Mouse (Mus musculus) gastrocnemius, postnatal 36 days (tissue): ENCODE results near the gene Gm49661. TPM values are rescaled to one million over a fixed set of nuclear protein-coding genes. Genes with fewer than 3 reads are reported as not detected.

Experiments
- DNase-seq, 2 experiments: peaks; one replicate each; pipeline ENCODE4 v3.0.0; 2022
- intact Hi-C: fragments of 180-260 bp; cut with DNase I; formaldehyde crosslinking; loops from one replicate; pipeline ENCODE4 v1.15.1; 2025
- total RNA-seq, 2 experiments: library from RNA; stranded (reverse); gene quantifications; 2 replicates each; pipeline ENCODE4 v1.2.3; 2021

The Gm49661 gene
- total RNA-seq, 2 experiments from 2014 or later: not detected

DNA sequence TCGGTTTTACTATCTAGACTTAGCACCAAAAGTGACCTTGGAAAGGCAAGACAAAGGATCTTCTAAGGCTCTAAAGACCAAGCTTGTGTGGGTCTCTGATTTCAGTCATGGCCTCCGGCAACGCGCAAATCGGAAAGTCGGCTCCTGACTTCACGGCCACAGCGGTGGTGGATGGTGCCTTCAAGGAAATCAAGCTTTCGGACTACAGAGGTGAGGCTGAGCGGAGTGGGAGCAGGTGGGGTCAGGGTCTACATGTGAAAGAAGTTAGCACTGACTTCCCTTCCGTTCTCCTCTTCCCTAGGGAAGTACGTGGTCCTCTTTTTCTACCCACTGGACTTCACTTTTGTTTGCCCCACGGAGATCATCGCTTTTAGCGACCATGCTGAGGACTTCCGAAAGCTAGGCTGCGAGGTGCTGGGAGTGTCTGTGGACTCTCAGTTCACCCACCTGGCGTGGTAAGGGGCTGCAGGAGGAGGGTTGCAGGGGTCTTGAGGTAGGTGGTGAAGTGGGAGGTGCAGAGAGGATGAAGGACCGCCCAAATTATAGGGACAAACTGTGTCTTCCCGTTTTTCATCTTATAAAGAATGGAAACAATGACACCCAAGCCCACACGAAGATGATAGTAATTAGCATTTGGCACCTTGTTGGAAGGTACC, 1.0 kb upstream of the Gm49661 start:
- no peak for DNase-seq
- intact Hi-C loops: no loop called here

- no peak for DNase-seq
- intact Hi-C loops: loop anchor here (5.0 kb wide), 1 partner anchor 34 kb away; no protein-coding TSS in a partner anchor
These were observed 583 bp downstream of the Gm49661 start for GRCm38 (mm10) chr8:84968650-84969049.

DNA sequence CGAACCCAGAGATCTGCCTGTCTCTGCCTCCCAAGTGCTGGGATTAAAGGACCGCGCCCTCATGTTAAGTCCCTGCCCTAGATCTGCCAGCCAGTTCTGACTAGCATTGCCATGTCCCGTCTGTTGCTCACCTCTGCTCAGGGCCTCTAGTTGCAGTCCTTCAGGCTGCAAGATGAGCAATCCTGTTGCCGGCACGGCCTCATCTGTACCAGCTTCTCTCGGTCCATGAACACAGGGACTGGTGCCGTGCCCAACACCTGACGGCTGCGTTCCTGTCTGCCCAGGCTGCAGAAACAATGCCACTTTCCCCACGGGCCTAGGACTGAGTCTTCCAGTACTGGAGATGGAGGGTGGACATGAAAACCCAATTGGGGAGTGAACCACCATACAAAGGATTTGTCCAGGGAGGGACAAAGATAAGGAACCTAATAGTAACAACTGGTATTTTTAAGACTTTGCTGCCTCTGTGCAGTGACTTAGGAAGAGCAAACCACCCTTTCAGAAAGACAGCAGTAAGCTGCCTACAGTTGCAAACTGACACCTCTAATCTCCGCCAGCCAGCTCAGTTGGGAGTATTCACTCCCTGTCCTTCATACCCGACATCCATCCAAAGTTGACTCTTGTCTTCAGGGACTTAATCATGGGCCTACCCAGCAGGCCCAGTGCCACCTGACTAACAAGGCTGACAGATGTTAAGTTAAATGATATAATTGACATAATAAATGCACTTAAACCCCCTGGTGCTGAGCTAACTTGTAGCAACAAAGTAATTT, 1.5 kb downstream of the Gm49661 start:
- intact Hi-C loops: loop anchor here (5.0 kb wide), 1 partner anchor 35 kb away; no protein-coding TSS in a partner anchor
- no peak for DNase-seq

- no peak for DNase-seq
- intact Hi-C loops: loop anchor here (5.0 kb wide), 1 partner anchor 36 kb away; no protein-coding TSS in a partner anchor
These were observed 2.6 kb downstream of the Gm49661 start for GRCm38 (mm10) chr8:84966603-84967002.

DNA sequence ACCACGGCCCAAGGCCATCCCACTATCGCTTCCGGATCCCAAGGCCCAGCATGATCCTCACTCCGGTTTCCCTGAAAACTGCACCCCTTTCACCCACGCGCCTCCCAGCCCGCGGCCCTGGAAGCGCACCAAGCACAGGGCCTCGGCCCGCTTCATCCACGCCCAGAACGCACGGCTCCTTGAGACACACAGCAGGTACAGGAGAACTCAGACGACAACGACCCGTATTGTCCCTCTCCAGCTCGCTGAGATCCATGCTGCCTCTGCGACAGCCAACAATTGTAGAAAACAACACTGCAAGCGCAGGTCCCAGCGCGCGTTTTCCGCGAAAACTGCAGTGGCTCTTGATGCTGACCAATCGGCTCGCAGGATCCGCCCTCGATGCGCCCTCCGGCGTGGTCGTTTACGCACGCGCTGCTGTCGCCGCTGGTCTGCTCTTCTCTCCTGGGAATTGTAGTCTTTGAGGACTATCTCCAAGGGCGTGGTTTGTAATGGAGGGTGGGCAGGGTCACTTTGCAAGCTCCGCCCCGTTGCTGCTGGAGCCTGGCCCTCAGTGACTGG, 3.4 kb downstream of the Gm49661 start:
- intact Hi-C loops: loop anchor here (5.0 kb wide), 1 partner anchor 36 kb away; no protein-coding TSS in a partner anchor
- DNase-seq: peak; percentile 85 to 90

DNA sequence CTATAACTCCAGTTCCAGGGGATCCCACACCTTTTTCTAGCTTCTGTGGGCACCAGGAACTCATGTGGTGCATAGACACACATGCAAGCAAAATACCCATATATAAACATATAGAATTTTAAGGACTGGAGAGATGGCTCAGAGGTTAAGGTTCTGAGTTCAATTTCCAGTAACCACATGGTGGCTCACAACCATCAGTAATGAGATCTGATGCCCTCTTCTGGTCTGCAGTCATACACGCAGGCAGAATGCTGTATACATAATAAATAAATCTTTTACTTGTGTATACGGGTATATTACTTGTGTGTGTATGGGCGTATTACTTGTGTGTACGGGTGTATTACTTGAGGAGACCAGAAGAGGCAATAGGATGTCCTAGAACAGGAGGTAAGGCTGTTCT, 5.3 kb downstream of the Gm49661 start:
- intact Hi-C loops: no loop called here
- DNase-seq: no peak

DNA sequence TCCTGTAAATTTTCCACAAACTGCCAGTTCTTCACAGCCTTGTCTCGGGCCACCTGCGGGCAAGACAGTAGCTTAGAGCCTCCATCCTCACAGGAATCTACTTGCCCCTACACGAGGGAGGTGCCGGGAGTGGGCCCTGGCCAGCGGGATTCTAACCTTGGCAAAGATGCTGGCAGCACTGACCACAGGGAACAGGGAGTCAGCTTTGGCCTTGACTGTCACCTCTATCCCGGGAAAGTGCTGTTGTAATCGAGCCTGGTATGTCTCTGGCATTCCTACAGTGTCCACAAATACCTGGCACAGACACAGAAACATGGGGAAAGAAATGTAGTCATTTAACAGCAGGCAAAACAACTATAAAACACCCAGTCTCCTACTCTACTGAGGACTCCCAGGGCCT, 9.4 kb downstream of the Gm49661 start:
- intact Hi-C loops: loop anchor here (5.0 kb wide), 1 partner anchor 93 kb away; no protein-coding TSS in a partner anchor
- DNase-seq: no peak

- peak in 1 of 2 experiments; percentile 44 for DNase-seq
- intact Hi-C loops: loop anchor here (5.0 kb wide), 1 partner anchor 89 kb away; no protein-coding TSS in a partner anchor
These were observed 12.5 kb downstream of the Gm49661 start for GRCm38 (mm10) chr8:84956768-84957167.

- intact Hi-C loops: loop anchor here (5.0 kb wide), 1 partner anchor 35 kb away; no protein-coding TSS in a partner anchor
- DNase-seq: peak in 1 of 2 experiments; percentile 39
These were observed 16.5 kb downstream of the Gm49661 start for GRCm38 (mm10) chr8:84952612-84953255.

DNA sequence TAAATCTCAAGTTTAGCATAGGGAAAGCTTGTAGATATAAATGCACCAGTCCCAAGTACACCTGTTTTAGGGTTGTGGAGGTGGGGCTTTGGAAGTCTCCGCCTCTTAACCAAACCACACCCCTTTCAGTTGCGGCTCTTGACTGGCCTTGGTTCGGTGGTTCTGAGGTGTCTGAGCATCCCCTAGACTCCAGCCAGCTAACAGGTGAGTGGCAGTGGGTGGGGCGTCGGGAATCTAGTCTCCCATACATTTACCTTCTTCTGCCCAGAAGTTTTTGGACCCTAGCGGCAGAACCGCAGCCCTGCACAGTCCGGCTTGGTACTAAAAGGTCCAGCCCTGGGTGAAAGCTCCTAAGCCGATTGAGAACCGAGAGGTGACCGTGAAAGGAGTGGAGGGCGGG, 19.5 kb downstream of the Gm49661 start:
- DNase-seq: no peak
- intact Hi-C loops: loop anchor here (5.0 kb wide), 1 partner anchor 32 kb away; no protein-coding TSS in a partner anchor

GRCm38 (mm10) chr8:84947241-84947545, 22.0 kb downstream of the Gm49661 start:
- no peak for DNase-seq
- intact Hi-C loops: no loop called here

DNA sequence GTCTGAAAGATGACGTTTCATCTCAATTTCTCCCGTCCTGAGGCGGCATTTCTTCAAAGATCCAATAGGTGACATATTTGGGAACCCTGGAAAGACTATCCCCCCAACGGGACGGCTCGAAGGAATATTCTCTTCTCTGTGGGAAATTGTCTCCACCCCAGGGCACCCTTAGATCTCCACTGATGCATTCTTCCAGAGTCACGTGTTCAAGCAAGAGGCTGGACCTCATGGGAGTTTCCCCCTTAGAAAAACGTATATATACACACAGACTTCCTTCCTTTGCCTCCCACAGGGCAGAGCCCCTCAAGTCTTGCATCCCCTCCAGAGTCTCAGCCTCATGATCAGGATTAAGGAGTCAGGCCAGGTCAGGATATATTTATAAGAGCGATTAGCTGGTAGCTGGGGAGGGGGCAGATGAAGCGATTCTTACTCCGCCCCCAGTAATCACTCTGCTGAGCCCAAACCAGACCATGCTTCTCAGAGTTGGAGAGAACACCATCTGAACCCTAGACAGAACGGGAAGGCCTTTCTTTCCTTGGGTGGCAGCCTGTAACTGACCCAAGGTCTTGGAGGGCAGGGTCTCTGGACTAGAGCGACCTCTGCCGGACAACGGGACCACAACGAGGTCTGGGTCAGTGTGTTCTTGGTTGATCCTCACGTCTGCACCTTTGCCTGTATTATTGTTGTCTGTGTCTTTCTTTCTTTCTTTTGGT, 22.5 kb downstream of the Gm49661 start, which contains the start of gene Rtbdn:
Gene Rtbdn, plus strand, starts transcription at position 464 of the 713 bp plus-strand sequence.
- intact Hi-C loops: no loop called here
- DNase-seq: no peak

DNA sequence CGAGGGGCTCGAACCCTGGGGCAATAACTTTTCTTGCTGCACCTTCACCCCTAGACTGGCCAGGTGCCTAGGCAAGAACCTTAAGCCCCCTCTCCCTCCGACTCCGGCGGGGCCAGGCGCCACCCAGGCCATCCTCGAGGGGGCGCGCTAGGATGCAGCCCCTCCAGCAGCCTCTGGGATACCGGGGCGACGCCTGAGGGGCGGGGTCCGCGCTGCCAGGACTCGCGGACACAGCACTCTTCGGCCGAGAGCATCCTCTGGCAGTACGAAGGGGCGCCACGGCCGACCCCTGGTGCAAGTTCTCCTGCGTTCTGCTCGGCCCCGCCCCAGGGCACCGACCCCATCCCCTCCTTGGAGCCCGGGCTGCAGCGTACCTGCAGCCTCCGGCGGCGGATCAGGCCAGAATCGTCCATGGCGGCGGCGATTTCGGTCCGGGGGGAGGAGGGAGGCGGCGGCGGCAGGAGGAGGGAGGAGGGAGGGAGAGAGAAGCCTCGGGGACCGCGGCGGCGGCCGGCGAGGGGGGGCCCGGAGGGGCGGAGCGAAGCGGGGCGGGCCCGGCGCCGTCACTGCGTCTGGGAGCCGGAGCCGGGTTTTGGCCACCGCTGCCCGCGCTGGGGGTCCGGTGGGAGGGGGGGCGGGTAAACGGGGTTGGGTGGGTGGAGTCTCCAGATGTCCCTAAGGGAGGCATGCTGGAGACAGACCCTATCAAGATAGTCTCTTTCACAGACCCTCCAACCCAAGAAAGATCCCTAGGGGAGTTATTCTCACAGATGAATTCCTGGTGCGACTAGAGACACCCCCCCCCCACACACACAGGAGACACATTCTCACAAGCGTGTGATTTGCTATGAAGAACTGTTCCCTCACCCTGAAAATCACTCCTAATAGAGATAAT, 23.4 kb downstream of the Gm49661 start:
- intact Hi-C loops: loop anchor here (2.0 kb wide), 1 partner anchor 45 kb away; the partner anchor contains the start of gene Hook2

DNA sequence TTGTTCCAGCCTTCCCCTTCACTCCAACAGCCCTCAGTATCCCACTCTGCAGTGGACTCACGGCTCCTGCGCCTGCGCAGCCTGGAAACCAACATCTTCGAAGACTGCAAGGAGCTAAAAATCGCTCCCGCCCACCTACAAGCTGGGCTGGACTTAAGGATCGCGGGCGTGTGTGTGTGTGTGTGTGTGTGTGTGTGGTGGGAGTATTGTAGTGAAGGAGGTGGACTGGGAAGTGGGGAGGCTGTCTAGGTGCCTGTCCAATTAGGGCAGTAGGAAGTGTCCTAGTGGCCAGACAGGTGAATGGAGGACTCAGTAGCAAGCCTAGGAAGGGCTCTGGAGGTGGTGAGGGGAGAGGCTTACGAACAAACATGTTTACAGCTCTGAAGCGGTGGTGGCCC, 24.0 kb downstream of the Gm49661 start:
- DNase-seq: no peak
- intact Hi-C loops: loop anchor here (2.0 kb wide), 1 partner anchor 46 kb away; the partner anchor contains the start of gene Hook2

More for the DNA sequence above, 23.4 kb downstream of the Gm49661 start:
- DNase-seq: no peak

- intact Hi-C loops: loop anchor here (2.0 kb wide), 1 partner anchor 46 kb away; the partner anchor contains the start of gene Hook2
- DNase-seq: no peak
These were observed 24.6 kb downstream of the Gm49661 start for GRCm38 (mm10) chr8:84944478-84945160.

- DNase-seq: no peak
- intact Hi-C loops: loop anchor here (2.0 kb wide), 1 partner anchor 47 kb away; the partner anchor contains the start of gene Hook2
These were observed 25.5 kb downstream of the Gm49661 start for GRCm38 (mm10) chr8:84943699-84944098.

- intact Hi-C loops: no loop called here
- DNase-seq: no peak
These were observed 31.4 kb downstream of the Gm49661 start for GRCm38 (mm10) chr8:84937620-84938485.
